Mouse (Mus musculus) spleen, postnatal 14 days (tissue): ENCODE results near the gene Lsmem1.

Experiments used
- DNase-seq, 2 experiments: peaks; one replicate each; pipeline ENCODE4 v3.0.0; 2021 to 2022; ENCODE audit warnings: low spot score in 2 of 2

Gene Lsmem1

GRCm38 (mm10) chr12:40140706-40141105 lies 58.6 kb downstream of the Lsmem1 start:
- DNase-seq, result no peak

DNA sequence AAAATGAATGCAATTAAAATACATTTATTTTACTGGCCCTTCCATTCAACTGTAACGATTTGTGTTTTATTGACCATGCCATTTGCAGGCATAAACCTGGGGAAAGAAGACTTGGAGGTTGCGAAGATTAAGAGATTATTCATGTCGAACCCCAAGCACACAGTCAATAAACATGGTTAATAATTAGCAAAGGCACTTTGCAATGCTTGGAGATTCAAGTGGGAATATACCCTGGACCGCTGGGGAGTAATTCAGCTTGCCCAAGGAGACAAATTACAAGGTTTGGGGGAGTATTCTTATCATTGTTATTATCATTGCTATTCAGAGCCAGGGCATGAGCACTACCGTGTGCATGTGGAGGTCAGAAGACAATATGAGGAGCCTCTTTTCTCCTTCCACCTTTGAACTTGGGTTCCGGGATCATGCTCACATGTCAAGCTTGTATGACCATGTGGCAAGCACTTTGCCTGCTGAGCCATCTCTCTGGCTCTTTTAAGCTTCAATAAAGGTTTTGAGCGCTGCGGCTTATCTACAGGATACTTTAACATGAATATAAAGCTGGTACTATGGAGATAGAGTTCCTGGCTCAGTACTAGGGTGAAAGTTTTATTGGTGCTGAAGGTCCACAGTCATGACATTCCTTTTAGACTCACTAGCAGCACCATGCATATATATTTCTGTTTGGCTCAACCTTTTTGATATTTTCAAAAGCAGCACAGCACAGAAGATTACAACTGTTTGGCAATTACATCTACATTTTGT lies 59.6 kb downstream of the Lsmem1 start:
- DNase-seq, result no peak

GRCm38 (mm10) chr12:40134529-40134928 lies 64.8 kb downstream of the Lsmem1 start:
- DNase-seq, result no peak

- DNase-seq, result no peak
Observed at GRCm38 (mm10) chr12:40133573-40134271, 65.6 kb downstream of the Lsmem1 start, which contains the start of gene Scin. TSS of gene Scin (minus strand) at chr12:40134228.

GRCm38 (mm10) chr12:40133194-40133572 lies 66.1 kb downstream of the Lsmem1 start:
- no peak for DNase-seq
